Mouse (Mus musculus) cerebellum, postnatal 36 days (tissue): ENCODE results near the gene Slc16a7.

Source experiments
- DNase-seq, 2 experiments: peaks; one replicate each; pipeline ENCODE4 v3.0.0; 2021 to 2022; ENCODE audit warnings: mixed read lengths in 2 of 2

The Slc16a7 gene

GRCm38 (mm10) chr10:125321446-125322428, 67.5 kb downstream of the Slc16a7 start:
- no peak for DNase-seq

- DNase-seq: no peak
Observed at GRCm38 (mm10) chr10:125317317-125317716, 71.9 kb downstream of the Slc16a7 start.

- no peak for DNase-seq
Observed at GRCm38 (mm10) chr10:125310855-125311254, 78.4 kb downstream of the Slc16a7 start.

GRCm38 (mm10) chr10:125298036-125298435, 91.2 kb downstream of the Slc16a7 start:
- DNase-seq: no peak

- no peak for DNase-seq
Observed at GRCm38 (mm10) chr10:125290320-125290719, 98.9 kb downstream of the Slc16a7 start.

GRCm38 (mm10) chr10:125288560-125288959, 100.7 kb downstream of the Slc16a7 start:
- peak; percentile 10 for DNase-seq

- DNase-seq: no peak
Observed at GRCm38 (mm10) chr10:125285386-125285785, 103.9 kb downstream of the Slc16a7 start.

GRCm38 (mm10) chr10:125275149-125275848, 114.0 kb downstream of the Slc16a7 start:
- peak in 1 of 2 experiments; percentile 26 for DNase-seq

- DNase-seq: no peak
Observed at GRCm38 (mm10) chr10:125274519-125275148, 114.6 kb downstream of the Slc16a7 start.

GRCm38 (mm10) chr10:125273759-125274158, 115.5 kb downstream of the Slc16a7 start:
- no peak for DNase-seq

GRCm38 (mm10) chr10:125271448-125271847, 117.8 kb downstream of the Slc16a7 start:
- no peak for DNase-seq

- DNase-seq: no peak
Observed at GRCm38 (mm10) chr10:125270266-125270665, 119.0 kb downstream of the Slc16a7 start.

- DNase-seq: no peak
Observed at GRCm38 (mm10) chr10:125266322-125266721, 122.9 kb downstream of the Slc16a7 start.

- peak in 1 of 2 experiments; percentile 12 for DNase-seq
Observed at GRCm38 (mm10) chr10:125265901-125266300, 123.4 kb downstream of the Slc16a7 start.

GRCm38 (mm10) chr10:125265467-125265866, 123.8 kb downstream of the Slc16a7 start:
- peak; percentile 52 to 62 for DNase-seq

- DNase-seq: peak; percentile 60 to 62
Observed at GRCm38 (mm10) chr10:125264938-125265337, 124.3 kb downstream of the Slc16a7 start.

GRCm38 (mm10) chr10:125255904-125256303, 133.4 kb downstream of the Slc16a7 start:
- DNase-seq: no peak

GRCm38 (mm10) chr10:125214536-125214935, 174.7 kb downstream of the Slc16a7 start:
- DNase-seq: no peak

- DNase-seq: no peak
Observed at GRCm38 (mm10) chr10:125213805-125214204, 175.5 kb downstream of the Slc16a7 start.

GRCm38 (mm10) chr10:125187544-125187943, 201.7 kb downstream of the Slc16a7 start:
- no peak for DNase-seq

- no peak for DNase-seq
Observed at GRCm38 (mm10) chr10:125185387-125185786, 203.9 kb downstream of the Slc16a7 start.

- DNase-seq: no peak
Observed at GRCm38 (mm10) chr10:125184146-125184545, 205.1 kb downstream of the Slc16a7 start.

GRCm38 (mm10) chr10:125182545-125182944, 206.7 kb downstream of the Slc16a7 start:
- DNase-seq: no peak
